Mouse (Mus musculus) layer of hippocampus, adult 8-10 months (tissue): ENCODE measurements around the gene Eif3d. TPM values are rescaled to one million over a fixed set of nuclear protein-coding genes. Genes with fewer than 3 reads are reported as not detected.

ENCODE experiments used
- DNase-seq, 2 experiments: peaks; one replicate each; pipeline ENCODE4 v3.0.0; 2022; ENCODE audit warnings: low spot score in 2 of 2
- total RNA-seq, 4 experiments: library from RNA; stranded (reverse); gene quantifications; 2 replicates each; pipeline ENCODE4 v1.2.4; 2022

Gene Eif3d
- total RNA-seq, 4 experiments from 2014 or later: 85.5 to 112 (median 106) TPM

GRCm38 (mm10) chr15:77954362-77954761 lies 16.3 kb downstream of the Eif3d start:
- DNase-seq: no peak

DNA sequence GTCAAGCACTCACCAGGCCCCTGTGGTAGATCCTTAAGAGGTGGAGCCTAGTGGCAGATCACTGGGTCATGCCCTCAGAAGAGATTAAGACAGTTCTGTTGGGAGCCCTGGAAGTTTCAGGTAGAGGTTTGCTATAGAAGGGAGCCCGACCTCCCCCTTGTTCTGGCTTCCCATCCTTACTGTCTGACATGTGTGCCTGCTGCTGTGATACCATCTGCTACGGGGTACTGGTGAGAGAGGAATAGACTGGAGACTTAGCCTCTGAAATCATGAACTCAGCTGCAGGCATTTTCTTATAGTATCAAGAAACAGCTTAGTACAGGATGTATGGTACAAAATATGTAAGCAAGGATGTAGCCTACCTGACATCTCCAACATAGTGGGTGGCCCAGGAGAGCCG lies 17.7 kb downstream of the Eif3d start:
- DNase-seq: no peak

DNA sequence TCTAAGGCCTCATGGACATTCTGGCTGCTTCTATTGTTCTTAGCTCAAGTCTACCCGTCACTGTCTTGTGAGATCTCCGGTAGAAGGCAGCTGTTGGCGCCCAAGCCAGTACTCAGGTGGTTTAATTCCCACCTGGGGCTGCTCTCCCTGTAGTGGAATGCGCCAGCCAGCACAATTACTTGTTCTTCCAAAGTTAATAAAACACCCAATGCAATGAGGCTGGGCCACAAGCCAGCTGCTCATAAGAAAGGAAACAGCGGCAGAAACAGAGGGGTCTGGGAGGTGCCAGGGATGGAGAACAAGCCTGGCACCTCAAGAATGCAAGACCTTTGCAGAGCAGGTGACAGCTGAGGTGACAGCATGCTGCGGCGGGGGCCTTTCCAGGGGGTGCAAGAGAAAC lies 21.6 kb downstream of the Eif3d start:
- no peak for DNase-seq

- no peak for DNase-seq
Measured at GRCm38 (mm10) chr15:77945711-77946110, 24.9 kb downstream of the Eif3d start.

DNA sequence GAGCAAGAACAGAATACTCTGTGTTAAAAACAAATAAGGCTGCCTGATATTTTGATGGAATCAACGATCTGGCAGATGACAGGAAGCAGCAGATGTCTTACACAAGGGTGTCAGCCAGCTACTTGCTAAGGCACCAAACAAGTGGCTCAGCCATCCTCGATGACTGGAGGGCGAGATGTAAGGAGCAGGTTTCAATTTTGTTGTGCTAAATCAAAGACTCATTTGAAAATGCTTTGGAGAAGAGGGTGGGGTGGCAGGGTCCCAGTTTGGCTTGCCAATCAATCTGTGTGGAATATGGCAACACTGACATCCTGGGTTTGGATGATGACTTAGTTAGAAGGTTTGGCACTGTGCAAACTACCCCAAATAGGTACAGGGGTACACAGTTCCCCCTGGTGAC lies 29.1 kb downstream of the Eif3d start:
- peak in 1 of 2 experiments; percentile 43 for DNase-seq

- DNase-seq: no peak
Measured at GRCm38 (mm10) chr15:77938516-77938915, 32.1 kb downstream of the Eif3d start.

GRCm38 (mm10) chr15:77935673-77936375 lies 34.8 kb downstream of the Eif3d start:
- DNase-seq: peak; percentile 71 to 76

GRCm38 (mm10) chr15:77934968-77935367 lies 35.6 kb downstream of the Eif3d start:
- DNase-seq: no peak

DNA sequence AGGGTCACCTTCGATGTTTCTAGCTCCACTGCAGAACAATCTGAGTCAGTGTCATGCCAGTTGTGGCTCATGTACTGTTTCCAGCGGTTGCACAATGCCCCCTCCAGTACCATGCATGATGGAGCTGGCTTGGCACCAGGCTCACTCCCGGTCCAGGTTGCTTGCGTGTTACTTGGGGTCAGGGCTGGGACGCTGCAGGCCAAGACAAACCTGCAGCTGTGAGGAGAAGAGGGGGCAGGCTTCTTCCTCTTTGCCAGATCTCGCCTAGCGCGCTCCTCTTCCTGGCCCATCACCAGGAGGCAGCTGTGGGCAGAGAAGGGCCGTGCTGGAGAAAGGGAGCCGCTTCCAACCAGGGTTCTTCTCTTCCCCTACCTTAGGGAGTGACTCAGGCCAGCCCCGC lies 36.3 kb downstream of the Eif3d start:
- no peak for DNase-seq

DNA sequence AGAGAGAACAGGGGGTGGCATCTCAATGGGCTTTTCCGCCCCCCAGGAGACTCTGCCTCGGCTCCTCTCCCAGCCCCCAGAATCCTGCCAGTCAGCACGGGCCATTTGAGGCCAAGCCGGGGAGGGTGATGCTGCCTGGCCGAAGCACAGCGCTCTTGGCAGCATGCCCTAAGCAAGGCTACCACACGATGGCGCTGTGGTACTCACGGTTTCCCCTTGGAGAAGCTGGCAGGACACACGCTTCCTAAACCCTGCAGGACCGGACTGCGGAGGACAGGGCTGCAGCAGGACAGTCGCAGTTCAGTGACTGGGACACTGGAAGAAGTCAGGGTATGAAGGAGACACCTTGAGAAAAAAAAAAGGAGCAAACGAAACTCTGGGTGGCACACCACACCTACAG lies 36.8 kb downstream of the Eif3d start:
- DNase-seq: peak; percentile 93 to 100

DNA sequence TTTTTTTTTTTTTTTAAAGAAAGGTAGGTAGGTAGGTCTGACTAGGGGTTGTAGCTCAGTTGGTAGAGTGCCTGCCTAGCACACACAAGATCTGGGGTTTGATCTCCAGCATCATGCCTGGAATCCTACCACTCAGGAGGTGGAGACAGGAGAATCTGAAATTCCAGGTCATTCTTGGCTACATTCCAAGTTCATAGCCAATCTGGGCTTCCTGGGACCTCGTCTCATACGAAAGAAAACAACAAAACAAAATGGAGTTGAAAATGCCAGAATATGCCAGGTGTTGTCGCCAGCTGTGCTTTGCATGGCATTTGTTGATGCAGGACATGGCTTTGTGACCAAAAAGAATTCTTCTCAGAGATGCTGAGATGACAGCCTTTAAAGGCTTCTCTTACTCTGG lies 37.4 kb downstream of the Eif3d start:
- no peak for DNase-seq

GRCm38 (mm10) chr15:77931689-77932016 lies 39.0 kb downstream of the Eif3d start:
- no peak for DNase-seq

- no peak for DNase-seq
Measured at GRCm38 (mm10) chr15:77930986-77931688, 39.5 kb downstream of the Eif3d start.

DNA sequence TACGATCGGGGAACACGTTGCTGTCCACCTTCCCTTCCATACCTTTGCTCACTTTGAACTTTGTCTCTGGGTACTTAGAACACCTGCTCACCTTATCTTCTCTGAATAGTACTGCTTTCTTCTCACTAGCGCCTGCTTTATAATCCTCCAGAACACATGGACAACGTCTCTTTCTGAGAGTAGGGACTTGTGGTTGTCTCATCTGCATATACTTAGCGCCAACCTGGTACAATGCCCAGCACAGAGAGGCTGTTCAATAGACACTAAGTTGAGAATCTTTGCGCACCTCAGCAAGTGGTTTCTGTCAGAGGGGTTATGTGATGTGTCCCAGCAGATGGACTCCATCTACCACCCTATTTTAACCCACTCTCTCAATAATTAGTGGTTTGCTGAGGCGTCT lies 40.8 kb downstream of the Eif3d start:
- DNase-seq: no peak

GRCm38 (mm10) chr15:77928673-77929331 lies 41.8 kb downstream of the Eif3d start, which contains the start of gene Txn2:
Txn2 (minus strand) TSS chr15:77929006.
- DNase-seq: peak; percentile 97 to 99

- DNase-seq: no peak
Measured at GRCm38 (mm10) chr15:77928091-77928490, 42.5 kb downstream of the Eif3d start.

- DNase-seq: no peak
Measured at GRCm38 (mm10) chr15:77926921-77927320, 43.7 kb downstream of the Eif3d start.

GRCm38 (mm10) chr15:77925195-77925594 lies 45.4 kb downstream of the Eif3d start:
- no peak for DNase-seq

DNA sequence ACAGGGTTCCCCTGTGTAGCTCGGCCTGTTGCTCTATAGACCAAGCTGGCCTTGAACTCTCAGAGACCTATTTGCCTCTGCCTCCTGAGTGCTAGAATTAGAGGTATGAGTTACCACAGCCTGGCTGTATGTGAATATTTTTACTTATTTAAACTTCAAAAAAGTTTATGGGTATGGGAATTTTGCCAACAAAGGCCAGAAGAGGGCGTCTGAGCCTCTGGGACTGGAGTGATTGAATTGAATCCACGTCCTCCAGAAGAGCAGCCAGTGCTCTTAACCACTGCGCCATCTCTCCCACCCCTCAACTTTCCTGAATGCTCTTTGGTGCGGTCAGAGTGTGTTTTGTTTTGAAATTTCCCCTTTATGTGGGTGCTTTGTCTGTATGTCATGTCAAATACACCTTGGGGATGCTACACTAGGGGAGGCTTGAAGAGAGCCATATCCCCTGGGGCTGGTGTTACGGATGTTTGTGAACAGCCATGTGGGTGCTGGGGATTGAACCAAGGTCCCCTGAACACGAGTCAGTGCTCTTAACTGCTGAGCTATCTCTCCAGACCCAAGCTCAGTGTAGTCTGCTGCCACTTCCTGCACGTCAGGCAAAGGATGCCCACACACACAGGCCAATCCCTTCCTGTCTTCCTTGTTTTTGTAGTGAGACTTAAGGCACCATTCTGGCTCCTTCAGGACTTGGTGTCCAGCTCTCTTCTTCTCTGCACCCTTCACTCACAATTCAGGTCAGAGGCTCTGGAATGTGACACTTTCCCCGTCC lies 47.2 kb downstream of the Eif3d start:
- no peak for DNase-seq

DNA sequence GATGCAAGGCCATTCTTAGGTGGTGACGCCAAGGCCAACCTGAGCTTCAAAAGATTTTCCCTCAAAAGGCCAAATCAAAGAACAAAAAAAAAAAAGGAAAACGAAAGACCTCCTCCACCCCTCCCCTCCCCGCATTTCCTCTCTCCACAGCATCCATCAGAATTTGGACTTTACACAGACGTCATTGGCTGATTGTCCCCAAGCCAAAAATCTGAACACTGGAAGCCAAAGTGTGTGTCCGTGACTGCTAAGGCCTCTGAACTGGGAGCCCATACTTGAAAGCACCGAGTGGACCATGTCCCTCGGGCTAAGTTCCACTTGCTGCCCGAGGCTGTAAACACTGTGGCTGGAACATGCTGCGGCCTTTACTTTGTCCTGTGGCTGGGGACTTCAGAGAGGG lies 47.9 kb downstream of the Eif3d start:
- DNase-seq: no peak

DNA sequence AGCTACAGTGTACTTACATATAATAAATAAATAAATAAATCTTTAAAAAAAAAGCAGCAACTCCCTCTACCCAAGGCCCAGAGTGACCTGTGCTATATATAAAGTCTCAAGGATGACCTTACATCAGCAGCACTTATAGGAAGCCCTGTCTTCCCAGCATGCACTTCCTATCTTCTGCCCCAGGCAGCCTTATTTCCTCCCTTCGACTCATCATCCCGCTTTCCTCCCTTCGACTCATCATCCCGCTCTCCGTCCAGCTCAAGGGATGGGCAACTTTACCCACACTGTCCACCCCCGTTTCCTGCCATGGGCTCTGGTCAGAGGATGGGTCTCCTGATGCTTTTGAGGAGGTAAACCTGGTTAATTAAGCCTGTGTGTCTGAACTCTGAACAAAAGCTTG lies 49.0 kb downstream of the Eif3d start:
- DNase-seq: no peak
